Comparison of ENCODE assay signal across 15 mouse cellular contexts in the genomic region with DNA sequence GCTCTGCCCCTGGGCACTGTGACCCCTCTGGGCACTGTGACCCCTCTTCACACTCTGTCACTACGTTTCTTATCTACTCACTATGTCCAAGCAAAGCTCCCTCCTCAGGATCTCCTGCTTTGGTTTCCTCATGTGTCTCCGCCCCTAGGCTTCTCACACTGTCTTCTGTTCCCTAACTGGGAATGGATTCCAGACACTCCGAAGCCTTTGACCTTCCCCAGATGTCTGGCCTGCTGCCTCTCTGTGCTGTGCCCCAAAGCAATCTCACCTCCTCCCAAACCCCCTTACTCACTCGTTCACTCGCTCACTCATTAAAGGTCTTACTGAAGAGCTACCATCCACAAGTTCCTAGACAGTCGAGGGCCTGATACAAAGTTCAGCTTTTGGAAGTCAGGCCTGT. TPM values are rescaled to one million over a fixed set of nuclear protein-coding genes. Genes with fewer than 3 reads are reported as not detected.
DNase-seq lines count a peak whose midpoint lies in the region; ATAC-seq lines count a peak whose summit lies in the region.
"Had no signal": no experiment of that assay in that cellular context is flagged by ENCODE, and none has a peak within 500 bp of the region (broad histone marks: within the 10 kb centered on the region; RNA-seq: fewer than 3 reads in every experiment).

No protein-coding gene starts in this region.

- no peak overlapping the region for H3K4me2 ChIP-seq in forebrain, embryonic 12.5 days
- no peak overlapping the region for H3K4me2 ChIP-seq in hindbrain, embryonic 15.5 days
- no peak overlapping the region for H3K4me2 ChIP-seq in hindbrain, embryonic 13.5 days
- H3K4me2 ChIP-seq in forebrain, embryonic 14.5 days (ENCODE audit: low read length): no peak overlapping the region
- H3K4me2 ChIP-seq: kidney, embryonic 15.5 days had no signal

- H3K36me3 ChIP-seq in forebrain, embryonic 10.5 days (replicated peaks): no peaks in the 10 kb centered on the region
- H3K36me3 ChIP-seq in forebrain, embryonic 12.5 days (replicated peaks): no peaks in the 10 kb centered on the region
- H3K36me3 ChIP-seq in hindbrain, embryonic 15.5 days: no peaks in the 10 kb centered on the region
- H3K36me3 ChIP-seq in hindbrain, embryonic 13.5 days: no peaks in the 10 kb centered on the region
- H3K36me3 ChIP-seq in limb, embryonic 10.5 days: no peaks in the 10 kb centered on the region
- no peaks in the 10 kb centered on the region for H3K36me3 ChIP-seq in forebrain, embryonic 14.5 days (ENCODE audit: control insufficient read depth, insufficient read depth, low read length)
- H3K36me3 ChIP-seq: kidney, embryonic 15.5 days had no signal

- H3K9ac ChIP-seq in forebrain, embryonic 12.5 days: no peak overlapping the region
- H3K9ac ChIP-seq in hindbrain, embryonic 15.5 days: no peak overlapping the region
- H3K9ac ChIP-seq in hindbrain, embryonic 13.5 days: no peak overlapping the region
- no peak overlapping the region for H3K9ac ChIP-seq in forebrain, embryonic 14.5 days (ENCODE audit: low read length)
- H3K9ac ChIP-seq: kidney, embryonic 15.5 days had no signal

- peaks cover 32% of the 10 kb centered on the region for H3K4me1 ChIP-seq in forebrain, embryonic 10.5 days
- H3K4me1 ChIP-seq in forebrain, embryonic 12.5 days: peaks cover 14% of the 10 kb centered on the region
- H3K4me1 ChIP-seq in hindbrain, embryonic 15.5 days (replicated peaks): peaks cover 6% of the 10 kb centered on the region; the same call in 1 of the 2 replicates
- peaks cover 17% of the 10 kb centered on the region for H3K4me1 ChIP-seq in hindbrain, embryonic 13.5 days (replicated peaks)
- H3K4me1 ChIP-seq in limb, embryonic 10.5 days: peaks cover 53% of the 10 kb centered on the region
- no peaks in the 10 kb centered on the region for H3K4me1 ChIP-seq in forebrain, embryonic 14.5 days (ENCODE audit: control insufficient read depth, insufficient read depth, low read length)

- ATAC-seq in forebrain, embryonic 12.5 days (ENCODE audit: low FRiP score): no peak
- ATAC-seq in hindbrain, embryonic 15.5 days (ENCODE audit: low FRiP score, low read depth): 0 out of 2 replicates have a peak, but pooled peaks have one; percentile 42
- ATAC-seq in hindbrain, embryonic 13.5 days (ENCODE audit: low FRiP score): no peak; the same call in 1 of the 2 replicates
- no peak for ATAC-seq in forebrain, embryonic 14.5 days

- no peak for DNase-seq in forebrain, embryonic 10.5 days (ENCODE audit: extremely low spot score, low spot score)
- DNase-seq in NIH3T3 (ENCODE audit: low read depth): peak; percentile 46
- DNase-seq in limb, embryonic 10.5 days (ENCODE audit: low spot score): peak; percentile 45
- DNase-seq in spleen, postnatal 4 days (ENCODE audit: low spot score in 2 of 2): no peak
- no peak for DNase-seq in forebrain, embryonic 14.5 days (ENCODE audit: low spot score)
- DNase-seq: cerebellum, postnatal 10 days; lung, postnatal 14 days; right cerebral cortex, postnatal 14 days; thymus, adult 18-20 months had no signal

- 0 out of 2 replicates have a peak, but pooled peaks cover 3% of the 10 kb centered on the region for H3K27me3 ChIP-seq in forebrain, embryonic 10.5 days (ENCODE audit: poor library complexity, severe bottlenecking)
- peaks cover 4% of the 10 kb centered on the region; the same call in 1 of the 2 replicates for H3K27me3 ChIP-seq in forebrain, embryonic 12.5 days
- H3K27me3 ChIP-seq in hindbrain, embryonic 15.5 days: no peaks in the 10 kb centered on the region
- peaks cover 3% of the 10 kb centered on the region; the same call in 1 of the 2 replicates for H3K27me3 ChIP-seq in hindbrain, embryonic 13.5 days
- H3K27me3 ChIP-seq in limb, embryonic 10.5 days (ENCODE audit: low read depth, poor library complexity, severe bottlenecking): no peaks in the 10 kb centered on the region
- no peaks in the 10 kb centered on the region for H3K27me3 ChIP-seq in forebrain, embryonic 14.5 days (replicated peaks; ENCODE audit: control insufficient read depth, insufficient read depth, low read length)

- peak overlapping the region; percentile 71; the same call in 1 of the 2 replicates for H3K27ac ChIP-seq in forebrain, embryonic 10.5 days
- H3K27ac ChIP-seq in forebrain, embryonic 12.5 days: no peak overlapping the region
- H3K27ac ChIP-seq in hindbrain, embryonic 15.5 days (replicated peaks): no peak overlapping the region
- H3K27ac ChIP-seq in hindbrain, embryonic 13.5 days: no peak overlapping the region
- H3K27ac ChIP-seq in limb, embryonic 10.5 days: peak overlapping the region; percentile 84
- no peak overlapping the region for H3K27ac ChIP-seq in forebrain, embryonic 14.5 days (ENCODE audit: low read depth, low read length)
- H3K27ac ChIP-seq: kidney, embryonic 15.5 days; left cerebral cortex, adult 2 months had no signal

- 60% methylated on average over 6 of the region's 6 CpGs for WGBS in forebrain, embryonic 10.5 days
- WGBS in forebrain, embryonic 12.5 days: 69% methylated on average over 6 of the region's 6 CpGs
- WGBS in hindbrain, embryonic 15.5 days: 75% methylated on average over 6 of the region's 6 CpGs
- WGBS in hindbrain, embryonic 13.5 days: 69% methylated on average over 6 of the region's 6 CpGs
- WGBS in limb, embryonic 10.5 days: 22% methylated on average over 6 of the region's 6 CpGs
- 80% methylated on average over 6 of the region's 6 CpGs for WGBS in forebrain, embryonic 14.5 days

- H3K4me3 ChIP-seq in forebrain, embryonic 10.5 days: no peak overlapping the region
- no peak overlapping the region for H3K4me3 ChIP-seq in forebrain, embryonic 12.5 days (replicated peaks)
- H3K4me3 ChIP-seq in hindbrain, embryonic 15.5 days: no peak overlapping the region
- no peak overlapping the region for H3K4me3 ChIP-seq in hindbrain, embryonic 13.5 days
- no peak overlapping the region for H3K4me3 ChIP-seq in limb, embryonic 10.5 days
- no peak overlapping the region for H3K4me3 ChIP-seq in forebrain, embryonic 14.5 days (ENCODE audit: low read depth, low read length)
- H3K4me3 ChIP-seq: kidney, embryonic 15.5 days; left cerebral cortex, adult 2 months; myocyte had no signal

- no peaks in the 10 kb centered on the region for H3K9me3 ChIP-seq in forebrain, embryonic 10.5 days
- no peaks in the 10 kb centered on the region for H3K9me3 ChIP-seq in forebrain, embryonic 12.5 days
- H3K9me3 ChIP-seq in hindbrain, embryonic 15.5 days: no peaks in the 10 kb centered on the region
- no peaks in the 10 kb centered on the region for H3K9me3 ChIP-seq in hindbrain, embryonic 13.5 days
- H3K9me3 ChIP-seq in limb, embryonic 10.5 days (replicated peaks): no peaks in the 10 kb centered on the region
- no peaks in the 10 kb centered on the region for H3K9me3 ChIP-seq in forebrain, embryonic 14.5 days (replicated peaks; ENCODE audit: control insufficient read depth, low read length)
- H3K9me3 ChIP-seq: kidney, embryonic 15.5 days had no signal

RNA-seq across cellular contexts. Expression of gene Vps8, which starts 16.8 kb away (rescaled TPM):
- 19.7 and 21.0 TPM in 2 replicates for polyA plus RNA-seq in forebrain, embryonic 10.5 days (2016; fragmentation: Nextera tagmentation; extraction: Ambion mirVana)
- 30.1 and 31.6 TPM in 2 replicates for polyA plus RNA-seq in forebrain, embryonic 12.5 days (2016; fragmentation: Nextera tagmentation; extraction: Ambion mirVana)
- polyA plus RNA-seq in hindbrain, embryonic 15.5 days (2015; fragmentation: Nextera tagmentation; extraction: Ambion mirVana): 32.5 and 35.3 TPM in 2 replicates
- 26.8 and 32.3 TPM in 2 replicates for polyA plus RNA-seq in hindbrain, embryonic 13.5 days (2015; fragmentation: Nextera tagmentation; extraction: Ambion mirVana)
- polyA plus RNA-seq in limb, embryonic 10.5 days (2016; fragmentation: Nextera tagmentation; extraction: Ambion mirVana): 10.8 and 13.7 TPM in 2 replicates
- 33.0 and 36.9 TPM in 2 replicates for polyA plus RNA-seq in forebrain, embryonic 14.5 days (2014; fragmentation: Nextera tagmentation; extraction: Ambion mirVana)

Comparison
In these comparisons a context has a peak if more than half of its experiments do, and no peak if none do; other contexts are left out.
1. H3K27ac ChIP-seq: peak in forebrain, embryonic 10.5 days (single experiment) and limb, embryonic 10.5 days (single experiment); none in forebrain, embryonic 12.5 days (single experiment), hindbrain, embryonic 15.5 days (single experiment), hindbrain, embryonic 13.5 days (single experiment) and forebrain, embryonic 14.5 days (single experiment).
2. DNase-seq: peak in NIH3T3 (single experiment) and limb, embryonic 10.5 days (single experiment); none in forebrain, embryonic 10.5 days (single experiment), spleen, postnatal 4 days (0 of 2) and forebrain, embryonic 14.5 days (single experiment).